Mouse (Mus musculus): ENCODE results near the gene Zfp644. TPM values are rescaled to one million over a fixed set of nuclear protein-coding genes. Genes with fewer than 3 reads are reported as not detected.

Zfp644 gene
- polyA plus RNA-seq (2015; fragmentation: Nextera tagmentation; extraction: Ambion mirVana) = 61.0 and 63.7 TPM in 2 replicates

- peak within 1 kb of the TSS; percentile 68 for H3K4me2 ChIP-seq
- H3K4me3 ChIP-seq (replicated peaks) = peak within 1 kb of the TSS; percentile 79
- peaks cover 18% of the 10 kb centered on the region for H3K4me1 ChIP-seq
- H3K9ac ChIP-seq = peak within 1 kb of the TSS; percentile 95
- peaks cover 8% of the 10 kb centered on the region; the same call in 1 of the 2 replicates for H3K36me3 ChIP-seq
- ATAC-seq (replicated peaks; ENCODE audit: low FRiP score) = peak; percentile 94
- H3K27ac ChIP-seq = peak within 1 kb of the TSS; percentile 99
- H3K9me3 ChIP-seq (replicated peaks) = no peaks in the 10 kb centered on the region
- 3% methylated on average over 71 of the region's 71 CpGs for WGBS
- no peaks in the 10 kb centered on the region for H3K27me3 ChIP-seq
Observed at GRCm38 (mm10) chr5:106696396-106697337, at the start of gene Zfp644. TSS of gene Zfp644 (minus strand) at chr5:106697287.

GRCm38 (mm10) chr5:106739716-106740115, 42.6 kb upstream of the Zfp644 start:
- 14% methylated on average over 6 of the region's 6 CpGs for WGBS
- H3K27me3 ChIP-seq = no peaks in the 10 kb centered on the region
- H3K36me3 ChIP-seq = no peaks in the 10 kb centered on the region
- no peak overlapping the region for H3K9ac ChIP-seq
- no peak overlapping the region for H3K4me2 ChIP-seq
- no peak overlapping the region for H3K4me3 ChIP-seq (replicated peaks)
- peak; percentile 83 for ATAC-seq (replicated peaks; ENCODE audit: low FRiP score)
- peaks cover 3% of the 10 kb centered on the region; the same call in 1 of the 2 replicates for H3K4me1 ChIP-seq
- no peak overlapping the region for H3K27ac ChIP-seq
- H3K9me3 ChIP-seq (replicated peaks) = no peaks in the 10 kb centered on the region

GRCm38 (mm10) chr5:106723487-106723886, 26.4 kb upstream of the Zfp644 start:
- Histone ChIP-seq H3K4me1 (no peaks in the 10 kb centered on the region), H3K4me2 (no peak overlapping the region), H3K36me3 (no peaks in the 10 kb centered on the region), H3K4me3 (replicated peaks) (no peak overlapping the region), H3K27ac (no peak overlapping the region), H3K27me3 (no peaks in the 10 kb centered on the region), H3K9me3 (replicated peaks) (no peaks in the 10 kb centered on the region), H3K9ac (no peak overlapping the region)
- 94% methylated on average over 3 of the region's 3 CpGs for WGBS
- no peak for ATAC-seq (replicated peaks; ENCODE audit: low FRiP score)

- no peak for ATAC-seq (replicated peaks; ENCODE audit: low FRiP score)
- no peaks in the 10 kb centered on the region for H3K9me3 ChIP-seq (replicated peaks)
- no peaks in the 10 kb centered on the region for H3K4me1 ChIP-seq
- 69% methylated on average over 5 of the region's 5 CpGs for whole genome bisulfite sequencing
- no peak overlapping the region for H3K4me3 ChIP-seq (replicated peaks)
- H3K4me2 ChIP-seq = no peak overlapping the region
- no peaks in the 10 kb centered on the region for H3K27me3 ChIP-seq
- no peak overlapping the region for H3K9ac ChIP-seq
- no peaks in the 10 kb centered on the region for H3K36me3 ChIP-seq
- H3K27ac ChIP-seq = no peak overlapping the region
Observed at GRCm38 (mm10) chr5:106722771-106723170, 25.7 kb upstream of the Zfp644 start.

GRCm38 (mm10) chr5:106711870-106712277, 14.8 kb upstream of the Zfp644 start:
- H3K9ac ChIP-seq = no peak overlapping the region

GRCm38 (mm10) chr5:106711220-106711726, 14.2 kb upstream of the Zfp644 start:
- WGBS = 70% methylated on average over 5 of the region's 5 CpGs
- ATAC-seq (replicated peaks; ENCODE audit: low FRiP score) = peak; percentile 33; the same call in 1 of the 2 replicates
- H3K4me3 ChIP-seq (replicated peaks) = no peak overlapping the region
- H3K36me3 ChIP-seq = no peaks in the 10 kb centered on the region
- peaks cover 21% of the 10 kb centered on the region for H3K4me1 ChIP-seq
- peak overlapping the region; percentile 78 for H3K27ac ChIP-seq
- no peak overlapping the region for H3K4me2 ChIP-seq
- H3K9ac ChIP-seq = no peak overlapping the region
- no peaks in the 10 kb centered on the region for H3K9me3 ChIP-seq (replicated peaks)
- no peaks in the 10 kb centered on the region for H3K27me3 ChIP-seq

More at GRCm38 (mm10) chr5:106711870-106712277, 14.8 kb upstream of the Zfp644 start:
- Histone ChIP-seq H3K4me1 (peaks cover 21% of the 10 kb centered on the region), H3K27me3 (no peaks in the 10 kb centered on the region), H3K27ac (peak overlapping the region; percentile 78), H3K36me3 (no peaks in the 10 kb centered on the region), H3K4me2 (no peak overlapping the region), H3K4me3 (replicated peaks) (no peak overlapping the region), H3K9me3 (replicated peaks) (no peaks in the 10 kb centered on the region)
- WGBS = 35% methylated on average over 3 of the region's 3 CpGs
- peak; percentile 43; the same call in 1 of the 2 replicates for ATAC-seq (replicated peaks; ENCODE audit: low FRiP score)

- Histone ChIP-seq H3K4me3 (replicated peaks) (no peak overlapping the region), H3K4me2 (no peak overlapping the region), H3K27ac (no peak overlapping the region), H3K9ac (no peak overlapping the region), H3K27me3 (no peaks in the 10 kb centered on the region), H3K9me3 (replicated peaks) (no peaks in the 10 kb centered on the region), H3K4me1 (peaks cover 21% of the 10 kb centered on the region), H3K36me3 (no peaks in the 10 kb centered on the region)
- ATAC-seq (replicated peaks; ENCODE audit: low FRiP score) = 0 out of 2 replicates have a peak, but pooled peaks have one; percentile 52
- 48% methylated on average over 12 of the region's 12 CpGs for WGBS
Observed at GRCm38 (mm10) chr5:106710611-106711010, 13.5 kb upstream of the Zfp644 start.

GRCm38 (mm10) chr5:106710085-106710409, 13.0 kb upstream of the Zfp644 start:
- no peak overlapping the region for H3K27ac ChIP-seq
- H3K4me2 ChIP-seq = no peak overlapping the region
- H3K9ac ChIP-seq = no peak overlapping the region
- H3K9me3 ChIP-seq (replicated peaks) = no peaks in the 10 kb centered on the region
- H3K4me3 ChIP-seq (replicated peaks) = no peak overlapping the region
- no peak for ATAC-seq (replicated peaks; ENCODE audit: low FRiP score)
- no peaks in the 10 kb centered on the region for H3K36me3 ChIP-seq
- H3K27me3 ChIP-seq = no peaks in the 10 kb centered on the region
- 62% methylated on average over 2 of the region's 2 CpGs for WGBS
- peaks cover 21% of the 10 kb centered on the region for H3K4me1 ChIP-seq

GRCm38 (mm10) chr5:106709388-106710084, 12.4 kb upstream of the Zfp644 start:
- ATAC-seq (replicated peaks; ENCODE audit: low FRiP score) = peak; percentile 70
- H3K4me2 ChIP-seq = no peak overlapping the region
- no peak overlapping the region for H3K27ac ChIP-seq
- no peak overlapping the region for H3K9ac ChIP-seq
- no peak overlapping the region for H3K4me3 ChIP-seq (replicated peaks)
- peaks cover 21% of the 10 kb centered on the region for H3K4me1 ChIP-seq
- no peaks in the 10 kb centered on the region for H3K9me3 ChIP-seq (replicated peaks)
- no peaks in the 10 kb centered on the region for H3K36me3 ChIP-seq
- 53% methylated on average over 11 of the region's 11 CpGs for WGBS
- H3K27me3 ChIP-seq = no peaks in the 10 kb centered on the region

GRCm38 (mm10) chr5:106706363-106706762, 9.3 kb upstream of the Zfp644 start:
- Histone ChIP-seq H3K27me3 (no peaks in the 10 kb centered on the region), H3K9ac (no peak overlapping the region), H3K27ac (no peak overlapping the region), H3K4me2 (no peak overlapping the region), H3K36me3 (no peaks in the 10 kb centered on the region), H3K9me3 (replicated peaks) (no peaks in the 10 kb centered on the region), H3K4me1 (peaks cover 13% of the 10 kb centered on the region), H3K4me3 (replicated peaks) (no peak overlapping the region)
- no peak for ATAC-seq (replicated peaks; ENCODE audit: low FRiP score)
- WGBS = 79% methylated on average over 3 of the region's 3 CpGs

- Histone ChIP-seq H3K27me3 (no peaks in the 10 kb centered on the region), H3K4me1 (peaks cover 5% of the 10 kb centered on the region; the same call in 1 of the 2 replicates), H3K9me3 (replicated peaks) (no peaks in the 10 kb centered on the region), H3K36me3 (no peaks in the 10 kb centered on the region), H3K9ac (no peak overlapping the region), H3K4me2 (no peak overlapping the region), H3K4me3 (replicated peaks) (no peak overlapping the region), H3K27ac (no peak overlapping the region)
- 88% methylated on average over 5 of the region's 5 CpGs for WGBS
- no peak; the same call in 1 of the 2 replicates for ATAC-seq (replicated peaks; ENCODE audit: low FRiP score)
Observed at GRCm38 (mm10) chr5:106705162-106705561, 8.1 kb upstream of the Zfp644 start.
